Mouse (Mus musculus) left cerebral cortex, postnatal 25 days (tissue): ENCODE results near the gene Psme2. TPM values are rescaled to one million over a fixed set of nuclear protein-coding genes. Genes with fewer than 3 reads are reported as not detected.

Experiments
- DNase-seq, 2 experiments: peaks; one replicate each; pipeline ENCODE4 v3.0.0; 2022; ENCODE audit warnings: low spot score in 2 of 2, mixed read lengths in 1 of 2
- intact Hi-C: fragments of 180-260 bp; cut with DNase I; formaldehyde crosslinking; loops from one replicate; pipeline ENCODE4 v1.15.1; 2025
- total RNA-seq, 2 experiments: library from RNA; stranded (reverse); gene quantifications; 2 replicates each; pipeline ENCODE4 v1.2.3; 2021

Psme2 gene
- total RNA-seq, 2 experiments from 2014 or later: 35.2 to 47.9 TPM

GRCm38 (mm10) chr14:55540787-55541321, 50.1 kb downstream of the Psme2 start:
- intact Hi-C loops: no loop called here

GRCm38 (mm10) chr14:55540067-55540786, 50.7 kb downstream of the Psme2 start, which contains the start of gene Pck2:
TSS of gene Pck2 (plus strand) at chr14:55540266.
- DNase-seq: peak; percentile 76 to 79
- intact Hi-C loops: no loop called here

More at GRCm38 (mm10) chr14:55540787-55541321, 50.1 kb downstream of the Psme2 start:
- peak; percentile 74 to 83 for DNase-seq

Other genes with a start within 250 kb of the Psme2 start
- 10 to 100 TPM; 15.2 to 15.4 TPM for gene Dhrs4, start 112.4 kb downstream of the Psme2 start, total RNA-seq
- gene Carmil3, start 100.5 kb downstream of the Psme2 start, total RNA-seq: 10 to 100 TPM; 46.6 to 46.9 TPM
- 100 to 1,000 TPM; 180 to 216 TPM for gene Cpne6, start 80.7 kb downstream of the Psme2 start, total RNA-seq
- gene Nrl, start 66.1 kb downstream of the Psme2 start, total RNA-seq: 1 to 10 TPM in 1 of 2 experiments, under 1 TPM in 1; 0.34 to 1.2 TPM
- gene Pck2, start 50.8 kb downstream of the Psme2 start, total RNA-seq: 10 to 100 TPM; 20.2 to 25.3 TPM
- 10 to 100 TPM; 73.1 to 77.7 TPM for gene Dcaf11, start 31.1 kb downstream of the Psme2 start, total RNA-seq
- gene A730061H03Rik, start 30.7 kb downstream of the Psme2 start, total RNA-seq: under 1 TPM in 1 of 2 experiments, not detected in 1; 0.89 TPM
- not detected for gene Fitm1, start 15.5 kb downstream of the Psme2 start, total RNA-seq
- 10 to 100 TPM; 39.4 to 45.3 TPM for gene Psme1, start 13.0 kb downstream of the Psme2 start, total RNA-seq
- 10 to 100 TPM; 38.1 to 41.5 TPM for gene Emc9, start 5.8 kb downstream of the Psme2 start, total RNA-seq
- gene Rnf31, start 595 bp upstream of the Psme2 start, total RNA-seq: 10 to 100 TPM; 27.6 to 31.7 TPM
- gene Irf9, start 12.5 kb upstream of the Psme2 start, total RNA-seq: 10 to 100 TPM in 1 of 2 experiments, 1 to 10 TPM in 1; 9.9 to 12.3 TPM
- 1 to 10 TPM; 2.2 to 3.7 TPM for gene Rec8, start 26.9 kb upstream of the Psme2 start, total RNA-seq
- gene Ipo4, start 44.8 kb upstream of the Psme2 start, total RNA-seq: 100 to 1,000 TPM; 117 TPM
- 1 to 10 TPM; 3.9 to 4.7 TPM for gene Gm49378, start 46.8 kb upstream of the Psme2 start, total RNA-seq
- 10 to 100 TPM; 36.6 to 45.2 TPM for gene Tm9sf1, start 52.7 kb upstream of the Psme2 start, total RNA-seq
- 1 to 10 TPM in 1 of 2 experiments, under 1 TPM in 1; 0.30 to 1.1 TPM for gene Tssk4, start 59.1 kb upstream of the Psme2 start, total RNA-seq
- gene Mdp1, start 69.4 kb upstream of the Psme2 start, total RNA-seq: 10 to 100 TPM; 36.9 to 40.1 TPM
- 10 to 100 TPM; 22.1 to 24.8 TPM for gene Gmpr2, start 80.8 kb upstream of the Psme2 start, total RNA-seq
- 100 to 1,000 TPM; 325 to 348 TPM for gene Nedd8, start 81.0 kb upstream of the Psme2 start, total RNA-seq
- gene Tinf2, start 90.7 kb upstream of the Psme2 start, total RNA-seq: 10 to 100 TPM; 12.9 to 14.8 TPM
- not detected for gene Tgm1, start 122.8 kb upstream of the Psme2 start, total RNA-seq
- 10 to 100 TPM; 45.6 to 45.8 TPM for gene Rabggta, start 131.2 kb upstream of the Psme2 start, total RNA-seq
- 10 to 100 TPM; 79.2 to 88.7 TPM for gene Dhrs1, start 154.6 kb upstream of the Psme2 start, total RNA-seq
- gene Nop9, start 154.6 kb upstream of the Psme2 start, total RNA-seq: 10 to 100 TPM; 12.7 to 14.0 TPM
- gene Cideb, start 167.3 kb upstream of the Psme2 start, total RNA-seq: 1 to 10 TPM; 1.6 to 2.3 TPM
- under 1 TPM; 0.25 to 0.32 TPM for gene Ltb4r2, start 170.3 kb upstream of the Psme2 start, total RNA-seq
- under 1 TPM; 0.25 to 0.39 TPM for gene Ltb4r1, start 174.8 kb upstream of the Psme2 start, total RNA-seq
- 1 to 10 TPM; 3.8 to 7.1 TPM for gene Adcy4, start 193.0 kb upstream of the Psme2 start, total RNA-seq
- under 1 TPM in 1 of 2 experiments, not detected in 1; 0.96 TPM for gene Ripk3, start 197.8 kb upstream of the Psme2 start, total RNA-seq
- gene Nfatc4, start 232.0 kb upstream of the Psme2 start, total RNA-seq: 1 to 10 TPM; 1.3 to 2.6 TPM